Mouse (Mus musculus) kidney, adult 8-10 months (tissue): ENCODE measurements at regions not wholly inside any gene's neighbourhood (a gene's known extent, or its start where the extent isn't known, plus 50 kb on each side); places are given as distances from the start of the nearest gene placed in this dataset.

Experiments
- DNase-seq, 2 experiments: peaks; one replicate each; pipeline ENCODE4 v3.0.0; 2022

- no peak for DNase-seq
Measured at GRCm38 (mm10) chr12:109662179-109662578, 62.0 kb upstream of the Rtl1 start.

GRCm38 (mm10) chr12:109674766-109675165 lies 74.6 kb upstream of the Rtl1 start:
- DNase-seq, result no peak

GRCm38 (mm10) chr12:109694046-109694445 lies 93.9 kb upstream of the Rtl1 start:
- DNase-seq, result no peak

GRCm38 (mm10) chr12:109694801-109695430 lies 94.8 kb upstream of the Rtl1 start:
- no peak for DNase-seq

- DNase-seq, result no peak
Measured at GRCm38 (mm10) chr12:109706820-109707219, 106.7 kb upstream of the Rtl1 start.

GRCm38 (mm10) chr12:109709661-109710060 lies 109.5 kb upstream of the Rtl1 start:
- DNase-seq, result no peak

GRCm38 (mm10) chr12:109711392-109711791 lies 111.3 kb upstream of the Rtl1 start:
- no peak for DNase-seq

- DNase-seq, result no peak
Measured at GRCm38 (mm10) chr12:109711946-109712345, 111.8 kb upstream of the Rtl1 start.

GRCm38 (mm10) chr12:109712386-109712785 lies 112.3 kb upstream of the Rtl1 start:
- DNase-seq, result no peak

GRCm38 (mm10) chr12:109713041-109713440 lies 112.9 kb upstream of the Rtl1 start:
- DNase-seq, result no peak

- no peak for DNase-seq
Measured at GRCm38 (mm10) chr12:109714061-109714460, 113.9 kb upstream of the Rtl1 start.

GRCm38 (mm10) chr12:109716991-109717390 lies 116.9 kb upstream of the Rtl1 start:
- no peak for DNase-seq

GRCm38 (mm10) chr12:109718036-109718435 lies 117.9 kb upstream of the Rtl1 start:
- DNase-seq, result no peak

GRCm38 (mm10) chr12:109738201-109738600 lies 138.1 kb upstream of the Rtl1 start:
- no peak for DNase-seq

GRCm38 (mm10) chr12:109738911-109739310 lies 138.8 kb upstream of the Rtl1 start:
- no peak for DNase-seq

- no peak for DNase-seq
Measured at GRCm38 (mm10) chr12:109742486-109742885, 142.4 kb upstream of the Rtl1 start.

- no peak for DNase-seq
Measured at GRCm38 (mm10) chr12:109743036-109743650, 143.0 kb upstream of the Rtl1 start.

- DNase-seq, result no peak
Measured at GRCm38 (mm10) chr12:109744186-109744585, 144.1 kb upstream of the Rtl1 start.

GRCm38 (mm10) chr12:109745731-109746484 lies 145.8 kb upstream of the Rtl1 start:
- DNase-seq, result no peak

GRCm38 (mm10) chr12:109747201-109747600 lies 147.1 kb upstream of the Rtl1 start:
- no peak for DNase-seq

- DNase-seq, result no peak
Measured at GRCm38 (mm10) chr12:109747776-109748175, 147.6 kb upstream of the Rtl1 start.

- DNase-seq, result no peak
Measured at GRCm38 (mm10) chr12:109748326-109749059, 148.4 kb upstream of the Rtl1 start.

GRCm38 (mm10) chr12:109749256-109749655 lies 149.1 kb upstream of the Rtl1 start:
- no peak for DNase-seq
